Mouse (Mus musculus): ENCODE results near the gene Slc5a4b.

DNA sequence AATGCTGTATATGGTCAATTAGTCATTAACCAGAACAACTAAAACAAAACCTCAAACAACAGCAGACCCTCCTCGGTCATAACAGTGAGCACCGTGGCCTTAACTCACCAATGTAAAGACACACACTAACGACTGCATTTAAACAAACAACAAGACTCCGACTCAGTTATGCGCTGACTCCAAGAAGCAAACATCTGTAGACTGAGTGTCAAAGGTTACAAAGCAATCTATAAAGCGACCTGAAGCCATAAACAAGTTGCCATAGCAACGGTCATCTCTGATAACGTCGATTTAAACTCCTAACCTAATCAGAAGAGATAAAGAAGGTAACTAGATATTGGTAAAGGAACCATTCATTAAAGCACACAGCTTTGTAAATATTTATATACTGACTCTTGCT, 13.4 kb downstream of the Slc5a4b start:
- TF ChIP-seq USF1 (IDR thresholded peaks at IDR 0.05; ENCODE audit: low read depth) (no peak), CTCF (IDR thresholded peaks at IDR 0.05; ENCODE audit: control insufficient read depth, insufficient read depth, insufficient read length) (no peak), MYOD1 (IDR thresholded peaks at IDR 0.05; ENCODE audit: control insufficient read depth, insufficient read length, low read depth) (no peak), MAX (IDR thresholded peaks at IDR 0.05) (no peak), MYOG (IDR thresholded peaks at IDR 0.05; ENCODE audit: control insufficient read depth, extremely low read depth, insufficient read length) (no peak), FOSL1 (IDR thresholded peaks at IDR 0.05; ENCODE audit: insufficient read depth, low read length, poor library complexity, severe bottlenecking) (no peak), CEBPB (IDR thresholded peaks at IDR 0.05; ENCODE audit: low read depth) (no peak)

Data from C2C12 (cell line).